Mouse (Mus musculus): ENCODE data around the gene Fam118b.

Fam118b gene

GRCm38 (mm10) chr9:35267146-35267975 lies at the start of gene Fam118b, which contains the start of gene Rpusd4:
Gene Fam118b (minus strand): TSS chr9:35267805.
Gene Rpusd4 (plus strand): TSS chr9:35267865.
- peak; percentile 94 for DNase-seq (ENCODE audit: low read depth, low spot score)

- no peak for DNase-seq (ENCODE audit: low read depth, low spot score)
Measured at GRCm38 (mm10) chr9:35316771-35317211, 49.2 kb upstream of the Fam118b start.

GRCm38 (mm10) chr9:35314254-35314653 lies 46.6 kb upstream of the Fam118b start:
- DNase-seq (ENCODE audit: low read depth, low spot score): no peak

GRCm38 (mm10) chr9:35313601-35314000 lies 46.0 kb upstream of the Fam118b start:
- no peak for DNase-seq (ENCODE audit: low read depth, low spot score)

- DNase-seq (ENCODE audit: low read depth, low spot score): no peak
Measured at GRCm38 (mm10) chr9:35312516-35312915, 44.9 kb upstream of the Fam118b start.

- no peak for DNase-seq (ENCODE audit: low read depth, low spot score)
Measured at GRCm38 (mm10) chr9:35310377-35310776, 42.8 kb upstream of the Fam118b start.

GRCm38 (mm10) chr9:35307461-35307860 lies 39.9 kb upstream of the Fam118b start:
- no peak for DNase-seq (ENCODE audit: low read depth, low spot score)

- no peak for DNase-seq (ENCODE audit: low read depth, low spot score)
Measured at GRCm38 (mm10) chr9:35302172-35302571, 34.6 kb upstream of the Fam118b start.

- no peak for DNase-seq (ENCODE audit: low read depth, low spot score)
Measured at GRCm38 (mm10) chr9:35297791-35298190, 30.2 kb upstream of the Fam118b start.

- no peak for DNase-seq (ENCODE audit: low read depth, low spot score)
Measured at GRCm38 (mm10) chr9:35293465-35293864, 25.9 kb upstream of the Fam118b start.

- DNase-seq (ENCODE audit: low read depth, low spot score): no peak
Measured at GRCm38 (mm10) chr9:35290916-35291315, 23.3 kb upstream of the Fam118b start.

GRCm38 (mm10) chr9:35290417-35290816 lies 22.8 kb upstream of the Fam118b start:
- DNase-seq (ENCODE audit: low read depth, low spot score): no peak

- DNase-seq (ENCODE audit: low read depth, low spot score): peak; percentile 49
Measured at GRCm38 (mm10) chr9:35289992-35290391, 22.4 kb upstream of the Fam118b start.

GRCm38 (mm10) chr9:35286351-35286750 lies 18.7 kb upstream of the Fam118b start:
- no peak for DNase-seq (ENCODE audit: low read depth, low spot score)

- DNase-seq (ENCODE audit: low read depth, low spot score): no peak
Measured at GRCm38 (mm10) chr9:35284351-35284750, 16.7 kb upstream of the Fam118b start.

- peak; percentile 35 for DNase-seq (ENCODE audit: low read depth, low spot score)
Measured at GRCm38 (mm10) chr9:35283415-35284069, 15.9 kb upstream of the Fam118b start.

- DNase-seq (ENCODE audit: low read depth, low spot score): no peak
Measured at GRCm38 (mm10) chr9:35282851-35283200, 15.2 kb upstream of the Fam118b start.

- peak; percentile 85 for DNase-seq (ENCODE audit: low read depth, low spot score)
Measured at GRCm38 (mm10) chr9:35282006-35282850, 14.6 kb upstream of the Fam118b start.

- DNase-seq (ENCODE audit: low read depth, low spot score): no peak
Measured at GRCm38 (mm10) chr9:35278451-35278850, 10.8 kb upstream of the Fam118b start.

GRCm38 (mm10) chr9:35277855-35278365 lies 10.3 kb upstream of the Fam118b start:
- no peak for DNase-seq (ENCODE audit: low read depth, low spot score)

- no peak for DNase-seq (ENCODE audit: low read depth, low spot score)
Measured at GRCm38 (mm10) chr9:35267976-35268715, 541 bp upstream of the Fam118b start.

All from mesoderm, embryonic 11.5 days (tissue).